Mouse (Mus musculus): ENCODE measurements around the gene Elk4.

Gene Elk4

DNA sequence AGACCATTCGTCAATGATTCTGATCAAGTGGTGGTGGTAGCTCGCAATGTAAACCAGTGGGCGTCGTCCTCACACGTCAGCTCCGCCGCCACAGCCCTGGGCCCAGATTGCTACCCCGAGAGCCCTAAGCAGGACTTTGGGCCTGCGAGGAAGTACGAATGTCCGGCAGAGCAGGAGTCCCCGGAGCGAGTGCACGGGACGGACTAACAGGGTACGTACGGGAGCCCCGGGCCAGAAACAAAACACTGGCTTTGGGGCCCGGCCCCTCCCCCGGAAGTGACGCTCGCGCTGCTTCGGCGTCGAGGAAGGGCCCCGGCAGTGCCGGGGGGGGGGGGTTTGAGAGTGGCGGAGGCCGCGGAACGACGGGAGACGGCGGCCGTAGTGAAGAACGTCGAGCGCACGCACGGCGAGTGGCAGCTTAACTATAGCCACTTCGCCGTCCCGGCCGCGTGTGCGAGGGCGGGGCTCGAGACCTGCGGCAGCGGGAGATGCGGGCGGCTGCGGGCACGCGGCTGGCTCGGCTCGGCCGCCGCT is at the start of gene Elk4:
Elk4 (plus strand) TSS at position 326 of the 534 bp plus-strand sequence.
- peak; percentile 94 for DNase-seq

DNA sequence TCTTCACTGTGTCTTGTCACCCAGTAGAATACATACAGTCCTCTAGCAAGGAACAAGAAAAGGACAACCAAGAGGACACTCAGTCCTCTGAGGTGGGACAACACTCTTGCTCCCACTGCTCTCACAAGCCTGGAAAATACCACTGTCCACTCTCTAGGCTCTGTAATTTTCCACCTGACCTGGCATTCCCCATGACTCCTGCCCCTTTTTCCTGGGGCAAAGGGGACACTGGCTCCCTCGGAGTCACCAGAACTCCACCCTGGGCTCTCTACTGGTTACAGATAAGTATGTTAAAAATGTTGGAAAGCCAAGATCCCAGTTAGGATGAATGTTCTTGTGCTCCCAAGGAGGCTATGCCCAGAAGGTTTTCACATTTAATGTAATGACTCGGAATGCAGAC is 46.4 kb upstream of the Elk4 start:
- DNase-seq = no peak

DNA sequence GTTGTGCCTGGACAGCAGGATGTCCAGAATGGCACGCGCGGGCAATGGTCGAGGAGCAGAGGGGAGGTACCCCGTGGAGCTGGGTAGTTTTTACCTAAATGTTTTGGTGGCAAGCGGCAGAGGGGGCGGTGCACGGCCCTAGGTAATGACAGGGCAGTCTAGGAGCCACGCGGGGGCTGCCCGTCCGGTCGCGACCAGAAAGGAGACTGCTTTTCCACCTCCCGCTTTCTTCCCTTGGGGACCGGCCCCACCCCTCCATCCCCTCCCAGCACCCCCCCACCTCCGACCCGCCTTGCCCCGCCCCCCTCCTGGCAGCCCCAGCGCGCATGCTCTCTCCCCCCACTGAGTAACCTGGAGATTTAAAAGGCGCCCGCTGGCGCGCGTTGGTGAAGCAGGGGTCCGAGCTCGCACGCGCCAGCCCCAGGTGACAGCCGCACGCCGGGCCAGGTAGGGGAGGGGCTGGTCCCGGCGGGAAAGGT is 44.8 kb upstream of the Elk4 start, which contains the start of gene Slc45a3:
Slc45a3 (plus strand) TSS at position 362 of the 479 bp plus-strand sequence.
- no peak for DNase-seq

DNA sequence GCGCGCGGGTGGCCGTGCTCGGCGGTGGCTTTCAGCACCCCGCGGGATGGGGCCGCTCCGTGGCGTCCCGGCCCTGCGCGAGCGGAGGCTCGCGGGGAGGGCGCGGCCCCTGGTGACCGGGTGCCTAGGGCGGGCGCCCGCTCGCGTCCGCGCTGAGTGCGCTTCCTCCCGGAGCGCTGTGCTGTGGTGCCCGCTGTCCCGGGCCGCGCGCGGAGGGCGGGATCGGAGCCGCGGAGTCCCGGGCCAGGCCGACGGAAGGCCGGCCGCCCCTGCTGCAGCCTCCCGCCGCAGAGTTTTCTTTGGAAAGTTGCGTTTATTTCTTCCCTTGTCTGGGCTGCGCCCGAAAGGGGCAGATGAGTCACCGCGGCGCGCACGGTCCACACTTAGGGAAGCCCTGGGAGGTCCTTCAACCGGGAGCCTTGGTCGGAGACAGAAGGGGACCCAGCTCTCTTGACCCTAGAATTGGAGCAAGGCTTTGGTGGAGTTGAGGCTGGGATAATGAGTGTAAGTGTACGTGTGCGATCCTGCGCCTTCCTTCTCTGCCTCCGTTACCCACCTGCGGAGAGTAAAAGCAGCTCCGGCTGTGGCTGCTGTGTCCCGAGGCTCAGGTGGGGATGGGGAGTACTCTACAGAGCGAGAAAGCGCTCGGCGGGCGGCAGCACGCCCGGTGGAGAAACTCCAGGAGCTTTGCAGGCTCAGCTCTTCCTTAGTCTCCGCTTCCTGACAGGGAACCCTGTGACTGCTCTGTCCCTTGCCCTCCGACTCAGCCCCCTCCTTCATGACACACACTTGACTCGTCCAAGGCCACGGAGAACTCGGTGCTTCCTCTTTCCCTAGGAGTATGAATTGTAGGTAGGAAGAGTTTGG is 44.1 kb upstream of the Elk4 start:
- DNase-seq = peak; percentile 59

DNA sequence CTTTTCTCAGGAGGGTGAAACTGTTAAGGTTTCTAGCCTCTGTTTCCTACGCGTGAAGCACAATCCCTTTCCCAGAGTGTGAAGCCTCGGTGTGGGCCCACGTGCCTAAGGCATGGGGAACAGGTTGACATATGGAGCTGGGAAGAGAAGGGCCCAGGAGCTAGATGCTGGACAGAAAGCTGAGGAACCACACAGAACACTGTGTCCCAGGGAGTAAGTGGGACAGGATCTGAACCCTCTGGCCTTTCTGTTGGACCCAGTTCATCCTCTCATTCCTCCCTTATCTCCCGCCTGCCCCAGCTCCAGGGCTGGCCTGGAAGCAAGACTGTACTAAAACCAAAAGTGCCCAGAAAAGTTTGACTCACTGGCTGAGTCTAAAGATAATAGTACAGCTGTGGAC is 43.3 kb upstream of the Elk4 start:
- DNase-seq = no peak

DNA sequence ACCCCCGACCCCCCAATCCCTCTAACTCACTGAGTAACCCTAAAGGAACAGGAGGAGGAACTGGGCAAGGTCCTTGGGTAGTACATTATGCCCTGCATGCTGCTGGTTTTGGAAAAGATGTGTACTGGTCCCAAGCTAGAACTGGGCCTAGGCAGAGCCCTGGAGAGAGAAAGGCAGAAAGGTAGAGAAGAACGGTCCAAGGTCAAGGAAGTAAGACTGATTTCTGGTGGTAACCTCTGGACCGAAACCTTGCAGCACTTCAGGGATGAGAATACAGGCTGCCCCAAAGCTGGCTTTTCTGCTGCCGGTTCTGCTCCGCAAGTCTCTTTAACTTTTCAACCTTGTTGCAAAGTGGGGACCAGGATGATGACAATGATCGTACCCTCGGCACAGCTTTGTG is 42.8 kb upstream of the Elk4 start:
- DNase-seq = no peak

DNA sequence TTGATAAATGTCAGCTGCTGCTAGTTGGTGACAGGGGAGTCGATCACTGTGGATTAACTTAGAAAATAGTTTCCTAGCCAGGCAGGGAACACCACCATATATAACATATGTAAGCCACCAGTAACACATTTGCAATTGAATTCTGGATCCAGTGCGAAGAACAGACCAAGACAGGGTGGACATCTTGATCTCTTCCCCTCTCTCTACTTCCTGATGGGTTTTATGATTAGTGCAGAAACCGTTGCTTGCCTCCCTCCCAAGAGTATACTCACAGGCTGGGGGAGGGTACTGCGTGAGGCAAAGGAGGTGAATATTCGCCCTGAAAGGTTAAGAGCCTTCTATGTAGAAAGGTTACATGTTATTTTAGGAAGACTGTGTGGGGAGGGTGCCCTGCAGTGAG is 41.6 kb upstream of the Elk4 start:
- no peak for DNase-seq

DNA sequence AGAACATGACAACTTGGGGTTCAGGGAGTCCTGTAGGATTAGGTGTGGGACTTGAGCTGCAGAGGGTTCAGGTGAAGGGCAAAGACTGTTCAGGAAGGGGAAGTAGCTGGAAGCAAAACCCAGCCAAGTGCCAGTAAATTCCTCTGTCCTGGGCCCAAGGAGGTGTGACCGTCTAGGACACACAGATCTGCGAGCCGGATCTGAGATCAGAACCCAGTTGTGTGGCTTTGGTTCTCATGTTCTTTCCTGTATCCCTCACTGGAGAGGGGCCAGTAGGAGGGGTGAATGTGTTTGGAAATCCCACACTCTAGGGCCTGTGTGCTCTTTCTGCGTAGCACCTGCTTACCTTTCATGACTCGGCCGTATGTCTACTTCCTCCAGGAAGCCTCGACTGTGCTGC is 40.1 kb upstream of the Elk4 start:
- DNase-seq = no peak

DNA sequence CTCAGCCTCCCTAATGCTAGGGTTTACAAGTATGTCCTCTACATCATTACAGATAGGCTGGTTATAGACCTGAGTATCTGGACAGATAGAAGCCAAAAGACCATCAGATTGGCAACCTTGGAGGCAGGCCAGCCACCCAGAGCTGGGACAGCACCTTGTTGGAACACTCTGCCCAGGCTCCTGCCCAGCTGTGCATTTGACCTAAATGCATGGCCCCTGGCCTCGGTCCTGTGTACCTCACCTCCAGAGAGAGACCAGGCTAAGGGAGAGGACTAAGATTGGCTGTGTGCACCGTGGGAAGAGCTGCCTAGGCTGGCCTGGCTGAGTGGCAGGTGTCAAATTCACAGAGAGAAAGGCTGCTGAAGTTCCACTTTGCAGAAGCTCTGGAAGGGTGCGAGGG is 38.9 kb upstream of the Elk4 start:
- DNase-seq = no peak

DNA sequence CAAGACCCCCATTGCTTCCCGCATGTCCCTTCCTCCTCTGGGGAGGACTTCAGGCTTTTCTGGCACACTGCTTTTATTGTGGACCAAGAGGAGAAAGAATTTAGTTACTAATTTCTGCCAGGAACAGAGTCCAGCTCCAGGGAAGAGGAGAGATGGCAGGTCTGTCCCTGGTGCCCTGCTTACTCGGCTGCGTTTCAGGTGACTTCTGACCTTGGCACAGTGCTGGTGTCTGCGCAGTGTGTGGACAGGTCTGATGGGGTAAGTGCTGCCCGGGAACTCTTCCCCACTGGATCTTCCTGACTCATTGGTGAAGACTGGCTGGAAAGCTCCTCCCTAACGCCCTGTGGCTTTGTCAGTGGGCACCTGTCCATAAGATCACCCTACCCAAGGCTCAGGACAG is 38.4 kb upstream of the Elk4 start:
- no peak for DNase-seq

DNA sequence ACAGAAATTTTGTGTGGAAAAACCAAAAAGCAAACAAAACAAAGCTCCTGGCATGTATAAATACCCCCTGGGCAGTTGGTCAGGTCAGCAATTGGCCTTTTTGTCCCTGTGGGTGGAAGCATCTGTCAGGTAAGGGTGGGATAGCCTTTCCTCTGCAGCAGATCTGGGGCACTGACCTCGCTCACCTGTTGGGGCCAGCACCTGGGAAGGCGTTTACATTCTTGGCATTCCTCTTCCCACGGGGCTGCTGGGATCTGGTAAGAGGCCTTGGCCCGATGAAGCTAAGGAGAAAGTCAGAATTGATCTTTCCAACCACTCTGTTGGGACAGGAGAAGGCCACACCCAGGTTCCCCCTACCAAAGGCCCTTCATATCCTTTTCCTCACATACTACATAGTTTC is 37.6 kb upstream of the Elk4 start:
- no peak for DNase-seq

DNA sequence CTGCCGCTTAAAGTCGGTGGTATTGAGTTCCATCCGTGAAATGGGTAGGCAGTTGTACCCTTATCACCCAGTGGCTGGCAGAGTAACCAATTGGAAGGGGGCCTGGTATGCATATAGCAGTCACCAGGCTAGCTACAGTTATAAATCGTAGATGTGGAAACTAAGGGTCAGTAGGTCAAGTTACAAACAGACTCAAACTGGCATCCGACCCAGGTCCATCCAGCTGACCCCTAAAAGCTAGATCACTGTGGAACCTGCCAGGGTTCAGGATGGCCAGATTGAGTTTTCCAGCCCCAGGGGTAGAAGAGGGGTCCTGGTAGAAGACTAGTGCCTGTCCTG is 37.1 kb upstream of the Elk4 start:
- no peak for DNase-seq

DNA sequence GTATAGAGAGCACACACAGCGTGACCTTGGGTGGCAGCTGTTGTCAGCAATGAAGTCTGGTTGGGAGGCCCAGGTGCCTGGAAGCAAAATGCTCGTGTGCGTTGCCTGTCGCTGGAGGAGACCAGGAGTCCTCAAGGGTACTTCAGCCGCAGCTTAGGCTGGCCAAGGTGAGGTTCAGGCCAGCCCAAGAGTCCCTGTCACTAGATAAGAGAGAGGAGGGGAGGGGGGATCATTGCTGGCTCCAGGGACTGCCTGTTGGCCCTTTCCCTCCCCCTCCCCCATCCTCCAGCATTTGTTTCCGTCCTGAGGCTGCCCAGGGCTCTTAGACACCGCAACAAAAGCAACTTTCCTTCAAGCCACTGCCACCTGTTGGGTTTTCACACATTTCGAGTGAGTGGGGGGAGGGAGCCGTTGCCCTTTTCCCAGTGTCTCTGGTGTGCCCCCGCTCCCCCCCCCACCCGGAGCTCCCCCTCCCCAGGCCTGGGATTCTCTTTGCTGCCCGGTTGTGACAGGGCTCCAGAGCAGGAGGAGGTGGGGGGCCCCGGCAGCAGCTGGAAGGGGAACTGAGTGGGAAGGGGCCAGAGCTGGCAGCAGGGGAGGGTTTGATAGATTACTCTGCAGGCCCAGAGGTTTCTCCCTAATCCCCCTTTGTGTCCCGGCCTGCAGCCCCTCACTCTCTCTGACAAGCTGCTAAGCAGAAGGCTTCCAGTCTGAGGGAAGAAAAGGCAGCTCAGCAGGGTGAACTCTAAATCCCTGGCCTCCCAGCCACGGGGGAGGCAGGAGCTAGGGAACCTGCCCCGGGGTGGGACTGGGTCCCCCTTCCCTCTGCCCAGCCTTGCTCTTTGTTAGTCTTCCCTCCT is 36.5 kb upstream of the Elk4 start:
- peak; percentile 74 for DNase-seq

DNA sequence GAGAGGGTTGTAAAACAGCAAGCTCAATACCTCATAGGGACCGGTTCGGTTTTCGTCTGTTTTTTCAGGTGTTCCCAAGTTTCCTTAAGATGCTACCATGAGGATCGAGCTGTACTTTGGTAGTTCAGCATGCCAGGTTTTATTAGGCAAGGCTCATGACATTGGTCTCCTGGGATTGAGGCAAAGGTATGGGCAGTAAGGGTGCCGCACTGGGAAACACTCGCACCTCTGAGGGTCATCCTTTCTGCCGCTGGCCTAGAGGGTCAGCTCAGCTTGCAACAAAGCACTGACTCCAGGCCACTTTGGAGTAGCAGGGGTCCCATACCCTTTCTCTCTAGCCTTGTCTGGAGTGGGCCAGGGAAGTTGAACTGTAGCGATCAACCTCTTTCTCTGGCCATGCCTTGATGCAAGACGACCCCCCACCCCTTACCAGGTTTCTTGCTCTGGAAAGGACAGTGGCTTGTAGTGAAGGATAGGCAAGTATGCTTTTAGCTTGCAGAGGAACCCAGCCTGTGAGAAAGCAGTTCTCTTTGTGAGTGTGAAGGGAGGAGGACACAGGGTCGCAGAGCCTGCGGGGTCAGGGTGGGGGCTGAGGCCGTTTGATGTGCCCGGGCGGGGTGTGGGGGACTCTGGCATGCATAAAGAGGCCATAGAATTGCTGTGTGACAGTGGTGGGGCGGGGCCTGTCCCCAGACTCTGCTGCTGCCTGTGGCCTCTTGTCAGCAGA is 35.5 kb upstream of the Elk4 start:
- DNase-seq = peak; percentile 66

DNA sequence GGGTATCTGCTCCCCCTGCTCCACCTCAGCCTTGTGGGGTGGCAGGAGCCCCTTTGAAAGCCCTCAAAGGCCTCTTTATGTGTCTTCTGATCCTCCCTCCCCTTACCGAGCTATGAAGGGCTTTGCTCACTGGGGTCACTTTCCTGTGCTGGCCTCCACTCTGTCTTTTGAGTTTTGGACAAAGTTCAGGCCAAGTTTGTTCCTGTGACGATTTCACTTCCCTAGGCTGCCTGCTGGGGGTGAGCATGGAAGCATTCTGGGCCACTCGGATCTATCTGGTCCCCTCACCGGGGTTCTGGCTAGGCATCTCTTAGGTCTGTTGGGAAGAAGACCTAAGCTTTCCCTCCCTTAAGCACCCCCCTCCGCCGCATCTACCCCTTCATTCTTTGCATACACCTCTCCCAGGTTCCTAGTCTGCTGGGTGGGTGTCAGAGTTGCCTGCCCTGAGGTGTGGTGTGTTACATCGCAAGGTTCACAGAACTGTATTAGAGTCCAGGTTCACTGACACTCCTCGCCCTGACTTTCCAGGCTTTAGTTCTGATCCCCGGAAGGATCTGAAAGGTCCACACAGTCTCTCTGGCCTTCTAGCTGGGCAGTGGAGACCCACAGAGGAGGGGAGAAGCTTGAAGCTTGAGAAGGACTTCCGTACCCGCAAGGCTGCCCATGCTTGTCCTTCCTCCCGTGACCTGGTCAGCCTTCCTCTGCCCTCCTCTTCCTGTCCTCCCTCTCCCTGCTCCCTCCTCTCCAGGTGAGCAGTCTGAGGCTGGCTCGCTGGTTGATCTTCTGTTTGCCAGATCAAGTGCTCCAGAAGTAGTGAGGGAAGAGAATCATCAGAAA is 34.7 kb upstream of the Elk4 start:
- no peak for DNase-seq

DNA sequence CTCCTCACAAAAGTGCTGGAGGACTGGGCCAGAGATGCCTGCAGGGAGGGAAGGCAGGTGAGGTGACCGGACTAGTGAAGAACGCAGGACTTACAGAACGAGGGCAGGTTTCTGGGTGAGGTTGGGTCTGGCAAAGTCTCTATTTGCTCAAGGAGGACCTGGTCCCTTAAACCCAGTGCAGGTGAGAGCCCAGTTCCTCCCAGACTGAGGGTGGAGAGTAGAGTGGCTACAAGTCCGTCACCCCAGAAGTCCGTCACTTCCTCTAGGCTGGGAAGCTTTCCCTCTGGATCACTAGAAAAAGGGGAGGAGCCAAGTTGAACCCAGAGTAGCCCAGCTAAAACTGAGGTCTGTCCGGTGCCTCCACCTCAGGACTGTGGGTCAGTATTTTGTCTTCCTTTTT is 33.4 kb upstream of the Elk4 start:
- no peak for DNase-seq

DNA sequence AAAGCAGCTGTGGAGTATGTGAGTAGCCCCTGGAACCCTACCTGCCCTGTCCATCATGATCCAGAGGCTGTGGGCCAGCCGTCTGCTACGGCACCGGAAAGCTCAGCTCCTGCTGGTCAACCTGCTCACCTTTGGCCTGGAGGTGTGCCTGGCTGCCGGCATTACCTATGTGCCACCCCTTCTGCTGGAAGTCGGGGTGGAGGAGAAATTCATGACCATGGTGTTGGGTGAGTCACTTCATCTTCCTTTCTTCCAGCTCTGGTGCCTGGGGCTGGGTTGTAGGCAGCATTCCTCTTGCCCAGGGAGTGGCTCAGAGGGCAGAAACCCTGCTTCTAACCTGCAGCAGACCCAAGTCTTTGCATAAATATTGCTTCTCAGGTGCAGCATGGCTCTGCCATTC is 30.5 kb upstream of the Elk4 start:
- DNase-seq = no peak

DNA sequence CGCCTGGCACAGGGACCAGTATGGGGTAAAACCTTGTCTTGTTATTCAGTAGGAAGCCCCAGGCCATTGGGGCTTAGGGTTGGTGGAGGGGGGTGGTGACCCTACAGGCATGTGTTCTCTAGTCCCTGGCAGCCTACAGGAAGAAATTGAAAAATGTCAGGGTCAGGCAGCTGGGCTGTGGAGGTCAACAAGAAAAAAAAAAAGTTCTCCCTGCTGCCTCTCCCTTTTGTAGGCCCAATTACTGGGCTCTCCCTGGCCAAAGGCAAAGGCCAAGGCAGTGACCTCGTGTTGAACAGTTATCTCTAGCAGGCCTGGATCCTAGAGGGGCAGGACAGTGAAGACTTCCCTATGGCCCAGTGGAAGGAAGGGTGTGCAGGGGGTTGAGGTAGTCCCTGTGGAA is 26.9 kb upstream of the Elk4 start:
- no peak for DNase-seq

DNA sequence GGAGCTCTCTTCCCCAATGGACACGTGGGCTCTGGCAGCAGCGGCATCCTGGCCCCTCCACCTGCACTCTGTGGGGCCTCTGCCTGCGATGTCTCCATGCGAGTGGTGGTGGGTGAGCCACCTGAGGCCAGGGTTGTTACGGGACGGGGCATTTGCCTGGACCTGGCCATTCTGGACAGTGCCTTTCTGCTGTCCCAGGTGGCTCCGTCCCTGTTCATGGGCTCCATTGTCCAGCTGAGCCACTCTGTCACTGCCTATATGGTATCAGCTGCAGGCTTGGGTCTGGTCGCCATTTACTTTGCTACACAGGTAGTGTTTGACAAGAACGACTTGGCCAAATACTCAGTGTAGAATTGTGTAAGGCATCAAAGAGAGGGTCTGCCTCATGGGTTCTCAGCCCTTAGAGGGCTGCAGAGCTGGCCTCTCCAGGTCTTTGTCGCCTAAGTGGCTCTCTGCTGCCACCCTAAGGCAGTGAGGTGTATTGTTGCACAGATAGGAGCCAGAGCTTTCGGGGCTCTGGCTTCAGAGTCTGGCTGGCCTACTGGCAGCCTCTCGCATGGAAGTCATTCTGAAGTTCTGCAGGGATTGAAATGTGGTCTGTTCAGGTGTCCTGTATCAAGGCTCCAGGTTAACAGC is 25.9 kb upstream of the Elk4 start:
- DNase-seq = peak; percentile 86

DNA sequence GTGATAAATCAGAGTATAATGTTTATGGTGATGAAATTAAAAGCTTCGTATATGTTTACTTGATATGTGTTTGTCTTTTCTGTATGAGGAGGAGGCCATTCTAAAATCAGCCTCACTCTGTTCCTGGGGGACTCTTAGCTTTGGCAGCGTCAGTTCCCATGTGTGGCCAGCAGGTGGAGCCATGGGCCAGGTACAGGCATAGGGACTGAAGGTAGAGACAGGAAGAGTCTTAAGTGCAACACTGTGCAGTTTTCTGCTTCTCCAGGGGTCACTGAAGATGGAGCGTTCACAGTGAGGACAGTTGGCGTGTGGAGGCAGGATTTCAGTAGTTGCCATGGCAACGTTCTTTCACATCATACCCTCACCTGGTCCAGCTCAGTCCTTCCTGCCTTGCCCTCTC is 24.5 kb upstream of the Elk4 start:
- DNase-seq = peak; percentile 75

DNA sequence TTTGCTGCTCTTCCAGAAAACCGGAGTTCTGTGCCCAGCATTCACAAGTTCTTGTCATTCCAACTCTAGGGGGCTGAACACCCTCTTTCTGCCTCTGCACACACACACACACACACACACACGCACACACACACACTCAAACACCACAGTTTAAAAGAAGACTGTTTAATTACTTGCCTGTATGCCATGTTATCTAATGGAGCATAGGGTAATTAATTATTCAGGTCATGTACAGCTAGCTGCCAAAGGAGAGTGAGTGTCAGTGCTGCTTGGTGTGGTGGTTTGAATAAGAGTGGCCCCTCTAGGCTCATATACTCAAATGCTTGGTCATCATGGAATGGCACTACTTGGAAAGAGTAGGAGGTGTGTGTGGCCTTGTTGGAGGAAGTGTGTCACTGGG is 23.6 kb upstream of the Elk4 start:
- peak; percentile 76 for DNase-seq

DNA sequence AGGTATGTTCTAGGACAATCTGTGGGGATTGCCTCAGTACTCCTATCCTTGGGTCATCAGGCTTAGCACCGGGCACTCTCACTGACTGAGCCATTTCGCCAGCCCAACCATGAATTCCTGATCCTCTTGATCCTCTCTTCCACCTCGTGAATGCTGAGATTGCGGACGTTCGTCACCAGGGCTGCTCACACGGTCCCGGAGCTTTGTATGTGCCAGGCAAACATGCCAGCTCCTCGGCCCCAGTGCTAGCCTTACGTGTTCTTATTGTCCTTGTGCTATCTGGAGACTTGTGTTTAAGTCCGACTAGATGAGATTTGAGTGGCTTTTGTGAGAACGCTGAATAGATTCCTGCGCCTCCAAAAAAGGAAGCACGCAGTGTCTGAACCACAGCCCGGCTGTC is 20.0 kb upstream of the Elk4 start:
- no peak for DNase-seq

All from retina, postnatal 1 day (tissue).